Mouse (Mus musculus) Patski (cell line): ENCODE data around the gene Tbc1d23. TPM values are rescaled to one million over a fixed set of nuclear protein-coding genes. Genes with fewer than 3 reads are reported as not detected.

ENCODE experiments used
- ATAC-seq: fragments of 100-300 bp; one replicate; pipeline ENCODE4 v1.8.0; 2021
- CTCF ChIA-PET: fragments of 350-600 bp; sonication (Branson Sonifier 250); formaldehyde crosslinking; loops from one replicate; lab custom pipeline; 2022; ENCODE audit warnings: inconsistent platforms; lab: Charles Lee
- POLR2A ChIA-PET: fragments of 350-600 bp; sonication (Branson Sonifier 250); formaldehyde crosslinking; loops from one replicate; lab custom pipeline; 2022; ENCODE audit warnings: antibody characterized with exemption, inconsistent platforms; lab: Charles Lee
- DNase-seq: peaks from one replicate; pipeline ENCODE4 v3.0.0-alpha.2; 2011; ENCODE audit warnings: low read depth, low spot score
- H3K27me3 ChIP-seq: fragments of 371-371 bp; one replicate; pipeline ENCODE4 v1.5.1; 2021
- CTCF ChIP-seq: fragments of 100-300 bp; IDR thresholded peaks from one replicate; pipeline ENCODE4 v1.5.1; 2021
- in situ Hi-C: fragments of 300-500 bp; cut with MboI; formaldehyde crosslinking; loops from 3 replicates; pipeline ENCODE4 v1.11.1; 2018; ENCODE audit warnings: low pct_unique_long_range_greater_than_20kb, mixed read lengths
- polyA plus RNA-seq: library from polyadenylated mRNA; unstranded; gene quantifications from one replicate; pipeline ENCODE4 v1.2.3, GENCODE M21; 2021

Tbc1d23 gene
- polyA plus RNA-seq, 1 experiment from 2014 or later, result 38.6 TPM

DNA sequence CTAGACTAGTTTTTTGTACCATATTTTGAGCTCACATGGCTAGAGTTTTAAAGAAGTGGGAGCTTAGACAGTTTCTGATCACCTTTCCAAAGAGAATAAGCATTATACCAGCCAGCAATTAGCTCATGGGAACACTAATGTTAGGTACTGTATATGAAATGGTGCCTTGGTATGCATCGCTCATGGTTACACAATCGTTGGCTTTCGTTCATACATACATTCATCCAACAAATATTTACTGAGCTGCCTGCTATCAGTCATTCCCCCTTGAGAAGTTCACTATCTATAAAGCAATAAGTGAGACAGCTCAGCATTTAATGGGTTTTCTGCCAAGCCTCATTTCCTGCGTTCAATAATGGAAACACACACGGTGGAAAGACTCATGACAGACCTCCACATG lies 4.9 kb downstream of the Tbc1d23 start:
- POLR2A ChIA-PET, result no interaction called here
- TF ChIP-seq CTCF, result no peak
- no peak for DNase-seq
- H3K27me3 ChIP-seq, result no peaks in the 10 kb centered on the region
- ATAC-seq, result no peak
- in situ Hi-C loops, result loop anchor here (25.0 kb wide), 1 partner anchor 1061 kb away; no protein-coding TSS in a partner anchor
- CTCF ChIA-PET, result interaction anchor here (0.8 to 1.5 kb wide), 2 partner anchors 19 to 367 kb away, joined by 4 read pairs; no protein-coding TSS in a partner anchor

DNA sequence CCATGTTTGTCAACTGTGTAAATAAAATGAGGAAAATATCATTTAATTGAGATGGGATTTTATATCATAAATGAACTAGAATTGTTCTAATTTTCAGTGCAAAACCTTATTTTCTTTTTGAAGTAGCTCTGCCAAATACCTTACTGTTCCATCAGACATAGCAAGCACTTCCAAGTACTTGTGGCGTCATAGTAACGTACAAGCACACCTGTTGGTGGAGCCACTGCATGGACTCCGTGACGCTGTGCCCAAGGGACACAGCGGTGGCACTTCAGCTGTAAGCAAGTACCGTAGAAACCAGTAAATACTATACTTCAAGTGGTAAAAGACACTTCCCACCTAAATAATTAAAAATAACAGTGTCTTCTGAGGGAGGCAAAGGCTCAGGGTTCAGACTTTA lies 10.9 kb downstream of the Tbc1d23 start:
- in situ Hi-C loops, result no loop called here
- TF ChIP-seq CTCF, result no peak
- ATAC-seq (no peak), DNase-seq (no peak)
- POLR2A ChIA-PET, result no interaction called here
- CTCF ChIA-PET, result no interaction called here
- H3K27me3 ChIP-seq, result no peaks in the 10 kb centered on the region

DNA sequence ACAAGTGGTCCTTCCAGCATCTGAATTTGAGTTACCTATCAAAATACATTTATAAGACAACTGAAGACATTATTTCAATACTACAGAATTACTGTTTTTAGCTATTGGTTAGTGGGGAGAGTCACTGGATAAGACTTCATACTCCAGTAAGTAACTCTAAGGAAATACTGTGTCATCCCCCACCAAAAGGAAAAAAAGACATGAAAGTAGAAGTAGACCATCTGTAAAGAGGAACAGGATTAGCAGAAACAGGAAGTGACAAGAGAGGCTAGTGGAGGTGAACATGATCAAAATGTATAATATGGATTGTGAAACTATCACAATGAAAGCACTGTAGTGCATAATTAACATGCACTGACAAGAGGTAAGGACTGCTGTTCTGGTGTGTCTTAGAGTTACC lies 15.3 kb downstream of the Tbc1d23 start:
- no peak for DNase-seq
- TF ChIP-seq CTCF, result no peak
- ATAC-seq, result no peak
- no peaks in the 10 kb centered on the region for H3K27me3 ChIP-seq
- POLR2A ChIA-PET, result no interaction called here
- CTCF ChIA-PET, result no interaction called here
- in situ Hi-C loops, result no loop called here

DNA sequence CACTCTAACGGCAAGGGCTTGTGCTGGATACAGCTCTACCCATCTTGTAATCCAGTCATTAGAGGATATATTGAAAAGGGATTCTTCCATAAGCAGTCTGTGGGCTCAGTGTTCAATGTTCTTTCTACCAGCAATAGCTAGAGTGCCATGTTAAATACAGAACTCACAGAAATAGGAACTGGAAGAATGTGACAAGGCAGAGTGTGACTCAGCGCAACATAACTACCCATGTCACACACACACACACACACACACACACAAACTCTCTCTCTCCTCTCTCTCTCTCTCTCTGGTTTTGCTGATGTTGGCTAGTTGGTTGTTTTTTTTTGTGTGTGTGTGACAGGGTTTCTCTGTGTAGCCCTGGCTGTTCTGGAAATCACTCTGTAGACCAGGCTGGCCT lies 20.3 kb downstream of the Tbc1d23 start:
- ChIA-PET CTCF (no interaction called here), POLR2A (no interaction called here)
- ATAC-seq, result no peak
- H3K27me3 ChIP-seq, result no peaks in the 10 kb centered on the region
- TF ChIP-seq CTCF, result no peak
- DNase-seq, result no peak
- in situ Hi-C loops, result no loop called here

DNA sequence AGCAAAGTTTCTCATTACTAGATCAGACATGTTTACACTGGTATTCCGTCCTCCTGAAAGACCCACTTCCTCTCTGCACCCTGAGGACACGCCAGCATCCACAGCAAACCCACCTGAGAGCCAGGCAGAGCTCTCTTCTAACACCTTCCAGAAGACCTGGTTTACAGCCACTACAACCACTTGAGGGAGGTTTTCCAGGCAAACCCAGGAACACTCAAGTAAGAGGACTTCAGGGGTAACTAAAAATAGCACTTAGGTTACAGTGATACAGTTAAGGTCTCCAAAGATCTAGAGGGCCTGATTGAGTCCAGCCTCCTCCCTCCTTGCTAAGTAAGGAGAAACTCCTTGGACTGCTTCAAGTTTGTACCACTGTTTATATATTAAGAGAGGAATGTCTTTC lies 23.0 kb downstream of the Tbc1d23 start:
- no peak for TF ChIP-seq CTCF
- CTCF ChIA-PET, result interaction anchor here (1.0 to 2.4 kb wide), 4 partner anchors 10 to 18 kb away, joined by 4 to 10 read pairs (median 5); no protein-coding TSS in a partner anchor
- ATAC-seq (no peak), DNase-seq (no peak)
- in situ Hi-C loops, result no loop called here
- no peaks in the 10 kb centered on the region for H3K27me3 ChIP-seq
- POLR2A ChIA-PET, result interaction anchor here (1.9 kb wide), 1 partner anchor 9 kb away, joined by 9 read pairs; no protein-coding TSS in a partner anchor

DNA sequence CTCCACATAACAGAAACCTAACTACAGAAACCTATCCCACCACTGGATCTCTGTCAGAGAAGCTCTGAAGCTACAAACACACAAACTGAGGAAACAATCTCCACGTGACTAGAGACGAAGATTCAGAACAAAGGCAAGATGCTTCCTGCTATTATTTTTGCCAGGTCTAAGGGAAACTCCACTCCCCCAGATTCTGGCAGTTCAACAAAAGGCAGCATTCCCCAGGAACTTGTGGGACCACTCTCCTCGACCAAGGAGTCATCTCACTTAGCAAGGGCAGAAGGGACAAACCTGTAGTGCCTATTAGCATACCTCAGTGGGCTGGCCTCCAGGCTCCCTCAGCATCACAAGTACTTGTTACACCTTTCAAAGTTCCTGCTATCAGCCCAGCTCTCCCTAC lies 34.0 kb downstream of the Tbc1d23 start:
- CTCF ChIA-PET, result interaction anchor here (1.4 to 4.5 kb wide), 3 partner anchors 10 to 16 kb away, joined by 5 to 15 read pairs (median 10); no protein-coding TSS in a partner anchor
- TF ChIP-seq CTCF, result no peak
- DNase-seq, result no peak
- ATAC-seq, result no peak
- in situ Hi-C loops, result no loop called here
- no peaks in the 10 kb centered on the region for H3K27me3 ChIP-seq
- POLR2A ChIA-PET, result no interaction called here

DNA sequence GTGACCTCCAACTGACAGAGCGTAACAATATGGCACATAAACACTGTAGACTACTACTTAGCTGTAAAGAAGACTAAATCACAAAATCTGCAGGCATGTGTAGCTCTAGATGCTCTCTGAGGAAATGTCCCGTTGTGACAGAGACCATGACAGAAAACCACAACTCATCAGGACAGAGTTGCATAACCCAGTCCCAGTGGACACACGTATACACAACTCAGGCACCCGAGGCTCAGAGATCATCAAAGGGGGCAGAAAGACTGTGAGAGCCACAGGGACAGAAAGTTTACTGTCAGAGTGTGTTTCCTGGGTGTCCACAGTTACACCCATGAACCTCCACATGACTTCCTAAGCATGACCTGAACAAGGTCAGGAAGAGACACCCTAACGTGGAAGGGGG lies 34.7 kb downstream of the Tbc1d23 start:
- in situ Hi-C loops, result no loop called here
- TF ChIP-seq CTCF, result no peak
- H3K27me3 ChIP-seq, result no peaks in the 10 kb centered on the region
- ChIA-PET CTCF (interaction anchor here (1.4 to 4.5 kb wide), 2 partner anchors 11 to 13 kb away, joined by 5 to 10 read pairs; no protein-coding TSS in a partner anchor), POLR2A (no interaction called here)
- no peak for ATAC-seq
- DNase-seq, result no peak

DNA sequence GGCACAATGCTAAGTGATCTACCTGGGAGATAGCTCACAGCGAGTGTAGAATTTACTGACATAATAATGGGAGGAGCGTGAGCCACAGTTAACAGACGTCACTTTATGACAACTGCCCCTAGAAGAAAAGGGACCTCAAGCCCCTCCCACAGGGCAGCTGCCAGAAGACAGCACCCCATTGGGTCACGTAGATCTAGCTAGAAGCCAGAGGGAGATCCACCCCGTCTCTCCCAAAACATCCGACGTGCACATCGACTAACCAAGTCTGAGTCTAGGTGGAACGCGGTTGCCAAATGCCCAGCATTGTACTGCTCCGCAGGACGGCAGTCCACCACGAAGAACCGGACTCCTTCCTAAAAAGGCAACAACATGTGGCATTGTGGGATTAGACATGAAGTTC lies 40.1 kb downstream of the Tbc1d23 start:
- TF ChIP-seq CTCF, result no peak
- in situ Hi-C loops, result no loop called here
- no peak for ATAC-seq

DNA sequence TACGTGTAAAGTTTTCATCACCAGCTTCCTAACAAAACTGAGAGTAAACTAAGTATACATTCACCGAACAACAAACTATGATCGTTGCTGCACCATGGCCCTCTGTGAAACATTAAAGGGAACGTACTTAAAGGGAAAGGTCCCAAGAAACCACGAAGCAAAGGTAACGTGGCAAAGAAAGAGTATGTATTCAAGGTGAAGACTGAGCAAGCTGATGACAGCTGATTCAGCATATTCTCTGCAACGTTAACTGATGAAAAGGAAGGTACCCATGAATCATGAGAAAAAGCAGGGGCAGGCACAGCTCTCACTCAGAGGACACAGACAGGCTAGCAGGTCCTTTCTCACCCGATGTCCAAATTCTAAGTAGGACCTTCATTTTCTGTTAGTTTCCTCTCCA lies 40.9 kb downstream of the Tbc1d23 start:
- in situ Hi-C loops, result no loop called here
- ATAC-seq (no peak), DNase-seq (no peak)
- POLR2A ChIA-PET, result no interaction called here
- CTCF ChIA-PET, result interaction anchor here (1.2 kb wide), 2 partner anchors 24 to 28 kb away, joined by 3 read pairs; no protein-coding TSS in a partner anchor
- no peaks in the 10 kb centered on the region for H3K27me3 ChIP-seq
- no peak for TF ChIP-seq CTCF

More for the DNA sequence above, 40.1 kb downstream of the Tbc1d23 start:
- no peaks in the 10 kb centered on the region for H3K27me3 ChIP-seq
- ChIA-PET POLR2A (no interaction called here), CTCF (interaction anchor here (1.2 kb wide), 1 partner anchor 29 kb away, joined by 3 read pairs; no protein-coding TSS in a partner anchor)
- DNase-seq, result no peak

- ChIA-PET POLR2A (interaction anchor here (0.6 kb wide), 1 partner anchor 847 kb away, joined by 3 read pairs; no protein-coding TSS in a partner anchor), CTCF (no interaction called here)
- no peaks in the 10 kb centered on the region for H3K27me3 ChIP-seq
- in situ Hi-C loops, result no loop called here
- no peak for DNase-seq
- no peak for ATAC-seq
- TF ChIP-seq CTCF, result no peak
Observed at GRCm38 (mm10) chr16:57189493-57189892, 41.8 kb downstream of the Tbc1d23 start.

DNA sequence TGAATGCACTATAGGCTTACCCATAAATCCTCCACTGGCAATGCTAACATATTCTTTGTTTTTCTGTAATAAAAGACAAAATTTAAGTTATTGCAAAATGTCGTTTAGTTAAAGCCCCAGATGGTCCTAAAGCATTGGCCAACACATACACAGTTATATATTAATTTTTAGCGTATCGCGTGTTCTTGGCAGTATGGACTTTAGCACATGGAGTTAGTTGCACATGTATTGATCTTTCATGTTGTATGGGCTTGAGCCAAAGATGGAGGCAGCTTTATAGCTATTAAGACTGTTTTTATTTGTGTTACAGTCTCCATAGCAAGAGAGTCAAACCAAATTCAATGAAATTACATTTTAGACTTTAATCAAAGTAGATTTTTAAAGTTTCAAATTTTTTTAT lies 44.7 kb downstream of the Tbc1d23 start:
- ATAC-seq, result no peak
- in situ Hi-C loops, result no loop called here
- POLR2A ChIA-PET, result no interaction called here
- H3K27me3 ChIP-seq, result no peaks in the 10 kb centered on the region
- TF ChIP-seq CTCF, result no peak
- no peak for DNase-seq
- CTCF ChIA-PET, result interaction anchor here (0.8 to 1.2 kb wide), 4 partner anchors 9 to 407 kb away, joined by 3 to 4 read pairs (median 3); no protein-coding TSS in a partner anchor
